Mouse (Mus musculus): ENCODE measurements around the gene Kcnk13.

DNA sequence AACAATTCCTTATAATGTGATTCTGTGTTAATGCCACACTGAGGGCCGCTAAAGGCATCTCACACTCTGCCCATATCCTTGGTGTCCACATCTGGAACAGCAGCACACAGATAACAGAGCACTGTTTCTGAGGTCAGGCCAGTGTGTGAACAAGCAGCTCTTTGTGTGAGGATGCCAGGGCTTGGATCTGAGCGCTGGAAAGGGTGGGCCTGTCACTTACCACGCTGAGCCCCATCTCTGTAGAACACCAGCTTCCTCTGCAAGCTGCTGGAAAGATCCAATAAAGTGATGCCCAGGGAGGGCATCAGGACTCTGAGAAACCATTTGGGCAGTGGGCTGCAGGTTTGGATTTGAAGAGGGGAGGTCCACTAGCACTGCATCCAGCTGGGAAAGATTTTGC lies 100.8 kb downstream of the Kcnk13 start:
- TF ChIP-seq POLR2A (IDR thresholded peaks at IDR 0.05; ENCODE audit: insufficient read depth, low read length) (no peak), EP300 (IDR thresholded peaks at IDR 0.05; ENCODE audit: insufficient read depth, low read depth, low read length) (no peak), CTCF (IDR thresholded peaks at IDR 0.05; ENCODE audit: low read depth, low read length) (no peak)

Data from ES-Bruce4 (cell line).